8 mouse cellular contexts compared by ENCODE assay signal in the genomic region with DNA sequence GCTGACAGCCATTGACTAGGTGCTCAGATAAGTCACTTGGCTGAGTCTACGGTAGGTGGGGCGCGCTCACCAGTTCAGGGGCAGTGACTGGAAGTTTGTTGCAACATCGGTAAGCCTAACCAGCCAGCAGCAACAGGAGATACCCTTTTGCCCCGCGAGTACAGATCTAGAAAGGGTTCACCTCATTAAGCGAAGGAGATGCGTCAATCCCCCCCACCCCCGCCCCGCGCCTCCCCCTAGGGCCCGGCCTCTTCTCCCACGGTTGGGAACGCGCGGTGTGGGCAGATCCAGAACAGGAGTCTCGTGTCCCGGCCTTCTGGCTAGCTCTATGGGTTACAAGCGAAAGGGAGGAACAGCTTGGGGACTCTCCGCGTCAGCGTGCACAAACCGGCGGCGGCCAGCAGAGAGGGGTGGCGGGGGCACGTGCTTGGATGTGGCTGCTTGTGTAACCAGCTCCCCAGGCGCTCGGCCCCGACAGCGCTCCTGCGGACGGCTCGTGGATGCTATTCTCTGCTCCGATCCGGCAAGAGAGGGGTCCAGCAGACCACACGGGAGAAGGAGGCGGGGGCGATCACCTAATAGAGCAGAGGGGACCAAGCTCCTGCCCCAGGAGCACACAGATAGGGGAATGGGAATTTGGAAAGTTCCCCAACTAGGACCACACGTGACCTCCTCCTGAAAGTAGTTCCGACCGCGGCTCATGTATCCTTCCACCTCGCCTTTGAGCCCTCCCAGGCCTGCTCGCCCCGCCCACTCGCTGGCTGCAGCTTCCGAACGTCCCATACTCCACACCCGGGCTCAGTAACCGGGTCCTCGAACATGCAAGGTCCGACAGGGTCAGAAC. TPM values are rescaled to one million over a fixed set of nuclear protein-coding genes. Genes with fewer than 3 reads are reported as not detected.
A peak's percentile ranks its signal among the peaks of the same experiment; 100 is the strongest.
DNase-seq lines count a peak whose midpoint lies in the region; ATAC-seq and TF ChIP-seq lines count a peak whose summit lies in the region.

No protein-coding gene starts in this region.

- no peak for TF ChIP-seq CTCF in Patski (IDR thresholded peaks at IDR 0.05)

- peak overlapping the region; percentile 98 for H3K27ac ChIP-seq in hindbrain, embryonic 14.5 days

- peaks cover 25% of the 10 kb centered on the region for H3K4me1 ChIP-seq in hindbrain, embryonic 14.5 days (replicated peaks; ENCODE audit: control insufficient read depth, insufficient read depth, low read length)

- H3K9ac ChIP-seq in hindbrain, embryonic 14.5 days = peak overlapping the region; percentile 72

- H3K4me2 ChIP-seq in hindbrain, embryonic 14.5 days (replicated peaks) = peak overlapping the region; percentile 99

- H3K27me3 ChIP-seq in Patski = no peaks in the 10 kb centered on the region
- H3K27me3 ChIP-seq in hindbrain, embryonic 14.5 days (ENCODE audit: control insufficient read depth, insufficient read depth, low read length) = no peaks in the 10 kb centered on the region

- DNase-seq in Patski (ENCODE audit: low read depth, low spot score) = peak; percentile 91
- peak; percentile 98 to 99 for DNase-seq in cerebellum, postnatal 14 days
- peak; percentile 94 to 96 for DNase-seq in frontal cortex, postnatal 14 days (ENCODE audit: low spot score in 2 of 2)
- peak; percentile 97 for DNase-seq in hindbrain, embryonic 14.5 days (ENCODE audit: low spot score)
- DNase-seq in left cerebral cortex, adult 11 months (ENCODE audit: low spot score) = peak; percentile 95
- DNase-seq in lung, postnatal 4 days = peak; percentile 97
- DNase-seq in retina, postnatal 7 days (ENCODE audit: low read depth, low spot score) = peak; percentile 93
- DNase-seq in urinary bladder, adult 2 months (ENCODE audit: low spot score) = peak; percentile 96

- H3K4me3 ChIP-seq in hindbrain, embryonic 14.5 days (replicated peaks; ENCODE audit: low read length) = peak overlapping the region; percentile 92

- POLR2A ChIA-PET in Patski (lab: Charles Lee) = interaction anchor here (0.9 to 4.6 kb wide), 8 partner anchors 10 to 469 kb away, joined by 3 to 49 read pairs (median 4); no protein-coding TSS in a partner anchor

- CTCF ChIA-PET in Patski (lab: Charles Lee) = interaction anchor here (0.7 to 17.5 kb wide), 17 partner anchors 15 to 611 kb away, joined by 3 to 220 read pairs (median 4); no protein-coding TSS in a partner anchor

- under 1% methylated on average over 51 of the region's 53 CpGs for WGBS in hindbrain, embryonic 14.5 days

- peak; percentile 66 for ATAC-seq in Patski
- ATAC-seq in hindbrain, embryonic 14.5 days (ENCODE audit: low FRiP score) = peak; percentile 86

- in situ Hi-C loops in Patski (cut with MboI; ENCODE audit: low pct_unique_long_range_greater_than_20kb) = loop anchor here (5.0 kb wide), 6 partner anchors 44 to 471 kb away; no protein-coding TSS in a partner anchor

- no peaks in the 10 kb centered on the region for H3K9me3 ChIP-seq in hindbrain, embryonic 14.5 days (ENCODE audit: control insufficient read depth, low read length)

- no peaks in the 10 kb centered on the region for H3K36me3 ChIP-seq in hindbrain, embryonic 14.5 days (replicated peaks; ENCODE audit: control insufficient read depth, insufficient read depth)

RNA-seq across cellular contexts. Expression of gene Pten, which starts 1.3 kb away (rescaled TPM):
- 49.1 TPM for polyA plus RNA-seq in Patski (2021)
- polyA plus RNA-seq in hindbrain, embryonic 14.5 days (2014; fragmentation: Nextera tagmentation; extraction: Ambion mirVana) = 21.8 and 22.8 TPM in 2 replicates
- polyA plus RNA-seq in urinary bladder, adult 2 months (2012; rRNA removed) = 22.0 and 32.3 TPM in 2 replicates

RNA-seq across cellular contexts. Expression of gene Atad1, which starts 16.4 kb away (rescaled TPM):
- polyA plus RNA-seq in Patski (2021) = 90.8 TPM
- polyA plus RNA-seq in hindbrain, embryonic 14.5 days (2014; fragmentation: Nextera tagmentation; extraction: Ambion mirVana) = 128 and 144 TPM in 2 replicates
- 39.9 and 43.1 TPM in 2 replicates for polyA plus RNA-seq in urinary bladder, adult 2 months (2012; rRNA removed)

Comparison
In these comparisons a context has a peak if more than half of its experiments do, and no peak if none do; other contexts are left out.
1. Peak in every context shown above with its lines: DNase-seq, ATAC-seq, H3K4me3 ChIP-seq and H3K27ac ChIP-seq.